Mouse (Mus musculus): Measurements from ENCODE around the gene Rab36.

Gene Rab36

GRCm38 (mm10) chr10:75045831-75046230, 9.0 kb downstream of the Rab36 start:
- no peak for DNase-seq (ENCODE audit: low spot score)

- DNase-seq (ENCODE audit: low spot score): no peak
These were observed 11.9 kb downstream of the Rab36 start for GRCm38 (mm10) chr10:75048711-75049110.

- no peak for DNase-seq (ENCODE audit: low spot score)
These were observed 14.7 kb downstream of the Rab36 start for GRCm38 (mm10) chr10:75051364-75052074.

- no peak for DNase-seq (ENCODE audit: low spot score)
These were observed 16.0 kb downstream of the Rab36 start for GRCm38 (mm10) chr10:75052902-75053301.

GRCm38 (mm10) chr10:75053655-75054054, 16.8 kb downstream of the Rab36 start:
- DNase-seq (ENCODE audit: low spot score): no peak

- DNase-seq (ENCODE audit: low spot score): no peak
These were observed 17.3 kb downstream of the Rab36 start for GRCm38 (mm10) chr10:75054125-75054524.

GRCm38 (mm10) chr10:75055672-75056071, 18.8 kb downstream of the Rab36 start:
- no peak for DNase-seq (ENCODE audit: low spot score)

- no peak for DNase-seq (ENCODE audit: low spot score)
These were observed 19.4 kb downstream of the Rab36 start for GRCm38 (mm10) chr10:75056255-75056654.

- no peak for DNase-seq (ENCODE audit: low spot score)
These were observed 21.5 kb downstream of the Rab36 start for GRCm38 (mm10) chr10:75058336-75058735.

- DNase-seq (ENCODE audit: low spot score): peak; percentile 54
These were observed 22.0 kb downstream of the Rab36 start for GRCm38 (mm10) chr10:75058761-75059395.

GRCm38 (mm10) chr10:75059396-75059795, 22.5 kb downstream of the Rab36 start:
- peak; percentile 84 for DNase-seq (ENCODE audit: low spot score)

- DNase-seq (ENCODE audit: low spot score): peak; percentile 77
These were observed 23.5 kb downstream of the Rab36 start, which contains the start of gene Bcr for GRCm38 (mm10) chr10:75060217-75060842. TSS of gene Bcr (plus strand) at chr10:75060592.

GRCm38 (mm10) chr10:75060843-75061235, 24.0 kb downstream of the Rab36 start:
- DNase-seq (ENCODE audit: low spot score): peak; percentile 47

- peak; percentile 50 for DNase-seq (ENCODE audit: low spot score)
These were observed 24.7 kb downstream of the Rab36 start for GRCm38 (mm10) chr10:75061341-75062188.

- no peak for DNase-seq (ENCODE audit: low spot score)
These were observed 25.3 kb downstream of the Rab36 start for GRCm38 (mm10) chr10:75062189-75062561.

GRCm38 (mm10) chr10:75062621-75063020, 25.8 kb downstream of the Rab36 start:
- no peak for DNase-seq (ENCODE audit: low spot score)

- DNase-seq (ENCODE audit: low spot score): no peak
These were observed 26.6 kb downstream of the Rab36 start for GRCm38 (mm10) chr10:75063301-75063965.

- no peak for DNase-seq (ENCODE audit: low spot score)
These were observed 28.8 kb downstream of the Rab36 start for GRCm38 (mm10) chr10:75065691-75066090.

- no peak for DNase-seq (ENCODE audit: low spot score)
These were observed 30.6 kb downstream of the Rab36 start for GRCm38 (mm10) chr10:75067446-75067845.

- no peak for DNase-seq (ENCODE audit: low spot score)
These were observed 31.2 kb downstream of the Rab36 start for GRCm38 (mm10) chr10:75068086-75068485.

GRCm38 (mm10) chr10:75068624-75069328, 31.9 kb downstream of the Rab36 start:
- DNase-seq (ENCODE audit: low spot score): no peak
